Mouse (Mus musculus): ENCODE results near the gene Adora2b.

DNA sequence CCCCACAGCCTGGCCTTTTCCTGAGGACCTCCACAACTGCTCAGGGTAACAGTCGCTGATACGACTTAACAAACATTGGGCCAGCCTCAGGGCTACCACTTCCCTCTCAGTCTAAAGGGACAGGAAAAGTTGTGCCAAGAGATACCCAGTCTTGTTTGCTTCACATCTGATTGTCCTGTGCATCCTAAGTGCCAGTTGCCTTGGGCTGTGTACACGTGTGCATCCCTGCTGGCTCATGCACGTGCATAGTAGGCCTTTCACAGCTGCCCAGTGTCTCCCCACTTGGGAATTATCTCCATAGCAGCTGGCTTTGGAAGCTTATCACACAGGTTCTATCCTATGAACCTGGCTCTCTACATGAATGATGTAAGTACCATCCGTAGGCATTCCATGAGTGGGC, 25.4 kb upstream of the Adora2b start:
- TF ChIP-seq MAX (IDR thresholded peaks at IDR 0.05; ENCODE audit: low read depth) (no peak), TCF3 (IDR thresholded peaks at IDR 0.05; ENCODE audit: insufficient read length, low read depth) (no peak), SRF (IDR thresholded peaks at IDR 0.05; ENCODE audit: control insufficient read depth, insufficient read length, low read depth) (no peak), POLR2A (IDR thresholded peaks at IDR 0.05; ENCODE audit: insufficient read length, low read depth) (no peak), E2F4 (IDR thresholded peaks at IDR 0.05; ENCODE audit: insufficient read depth) (no peak), USF1 (IDR thresholded peaks at IDR 0.05; ENCODE audit: low read depth) (no peak), CEBPB (IDR thresholded peaks at IDR 0.05; ENCODE audit: insufficient read depth, poor library complexity, severe bottlenecking) (no peak), TCF12 (IDR thresholded peaks at IDR 0.05; ENCODE audit: insufficient read depth, poor library complexity, severe bottlenecking) (no peak), MYOG (IDR thresholded peaks at IDR 0.05; ENCODE audit: control insufficient read depth in 1 of 3, insufficient read depth in 1 of 3, insufficient read length in 2 of 3, low read depth in 2 of 3) (no peak), REST (IDR thresholded peaks at IDR 0.05; ENCODE audit: insufficient read depth, insufficient read length) (no peak)

Measured in myocyte (in vitro differentiated cells).